17 mouse cellular contexts compared by ENCODE assay signal in genomic region chr6:65765752-65766397, GRCm38 (mm10). TPM values are rescaled to one million over a fixed set of nuclear protein-coding genes. Genes with fewer than 3 reads are reported as not detected.
DNase-seq lines count a peak whose midpoint lies in the region; ATAC-seq and TF ChIP-seq lines count a peak whose summit lies in the region.
"Had no signal": no experiment of that assay in that cellular context is flagged by ENCODE, and none has a peak within 500 bp of the region (broad histone marks: within the 10 kb centered on the region; RNA-seq: fewer than 3 reads in every experiment).

No protein-coding gene starts in this region.

- H3K27ac ChIP-seq in midbrain, embryonic 11.5 days (ENCODE audit: low read depth, low read length): no peak overlapping the region
- no peak overlapping the region for H3K27ac ChIP-seq in midbrain, embryonic 16.5 days (ENCODE audit: low read length)
- peak overlapping the region; percentile 26; the same call in 1 of the 2 replicates for H3K27ac ChIP-seq in ES-Bruce4 (ENCODE audit: insufficient read depth, low read length)
- H3K27ac ChIP-seq: gastrocnemius, adult 2 months; limb, embryonic 13.5 days; liver, embryonic 14.5 days; stomach, embryonic 15.5 days had no signal

- no peak for TF ChIP-seq EP300 in ES-Bruce4 (IDR thresholded peaks at IDR 0.05; ENCODE audit: insufficient read depth, low read depth, low read length)

- no peaks in the 10 kb centered on the region for H3K9me3 ChIP-seq in midbrain, embryonic 11.5 days (ENCODE audit: control insufficient read depth, low read length)
- no peaks in the 10 kb centered on the region for H3K9me3 ChIP-seq in midbrain, embryonic 16.5 days (replicated peaks; ENCODE audit: control insufficient read depth, low read length, poor library complexity, severe bottlenecking)
- H3K9me3 ChIP-seq in ES-Bruce4 (replicated peaks; ENCODE audit: control insufficient read depth, insufficient read depth, low read length, poor library complexity, severe bottlenecking): no peaks in the 10 kb centered on the region; the same call in 1 of the 2 replicates
- H3K9me3 ChIP-seq: heart, embryonic 12.5 days; limb, embryonic 13.5 days; stomach, embryonic 15.5 days had no signal

- H3K4me2 ChIP-seq in midbrain, embryonic 11.5 days: no peak overlapping the region
- no peak overlapping the region for H3K4me2 ChIP-seq in midbrain, embryonic 16.5 days (ENCODE audit: low read length)

- DNase-seq in adrenal gland, adult 2 months: peak; percentile 58
- no peak for DNase-seq in adrenal gland, adult 18-20 months (ENCODE audit: low spot score in 2 of 2)
- peak; percentile 76 for DNase-seq in midbrain, embryonic 11.5 days (ENCODE audit: low spot score, missing footprints)
- DNase-seq in adrenal gland, postnatal 25 days: peak; percentile 5
- no peak for DNase-seq in cerebellum, adult 8-10 months
- DNase-seq in B cell, adult 2 months: no peak
- DNase-seq: gastrocnemius, adult 2 months; right cerebral cortex, adult 18-20 months had no signal

- no peak overlapping the region for H3K9ac ChIP-seq in midbrain, embryonic 11.5 days (ENCODE audit: low read length)
- H3K9ac ChIP-seq in midbrain, embryonic 16.5 days (ENCODE audit: low read depth, low read length): no peak overlapping the region
- H3K9ac ChIP-seq in ES-Bruce4 (ENCODE audit: low read depth, poor library complexity, severe bottlenecking): no peak overlapping the region
- H3K9ac ChIP-seq: forebrain, postnatal 0 days; heart, embryonic 12.5 days; limb, embryonic 13.5 days; liver, embryonic 14.5 days; stomach, embryonic 15.5 days had no signal

- WGBS in midbrain, embryonic 11.5 days: 78% methylated on average over 13 of the region's 13 CpGs
- 81% methylated on average over 13 of the region's 13 CpGs for WGBS in midbrain, embryonic 16.5 days

- H3K36me3 ChIP-seq in midbrain, embryonic 11.5 days (ENCODE audit: control insufficient read depth, insufficient read depth, low read length): no peaks in the 10 kb centered on the region
- no peaks in the 10 kb centered on the region for H3K36me3 ChIP-seq in midbrain, embryonic 16.5 days (ENCODE audit: control insufficient read depth, insufficient read depth, low read length)
- H3K36me3 ChIP-seq in ES-Bruce4 (ENCODE audit: control insufficient read depth, insufficient read depth, low read length, poor library complexity, severe bottlenecking): no peaks in the 10 kb centered on the region
- H3K36me3 ChIP-seq: heart, embryonic 12.5 days; limb, embryonic 13.5 days; stomach, embryonic 15.5 days had no signal

- no peak for ATAC-seq in midbrain, embryonic 11.5 days (ENCODE audit: low FRiP score)
- ATAC-seq in midbrain, embryonic 16.5 days: no peak
- ATAC-seq: Patski had no signal

- TF ChIP-seq POLR2A in ES-Bruce4 (IDR thresholded peaks at IDR 0.05; ENCODE audit: insufficient read depth, low read length): no peak

- TF ChIP-seq CTCF in ES-Bruce4 (IDR thresholded peaks at IDR 0.05; ENCODE audit: low read depth, low read length): no peak

- no peaks in the 10 kb centered on the region for H3K27me3 ChIP-seq in midbrain, embryonic 11.5 days (ENCODE audit: control insufficient read depth, insufficient read depth, low read length)
- no peaks in the 10 kb centered on the region for H3K27me3 ChIP-seq in midbrain, embryonic 16.5 days (ENCODE audit: control insufficient read depth, insufficient read depth, low read depth, low read length)
- H3K27me3 ChIP-seq in ES-Bruce4 (ENCODE audit: control insufficient read depth, insufficient read depth, low read length, poor library complexity, severe bottlenecking): no peaks in the 10 kb centered on the region
- H3K27me3 ChIP-seq: CH12.LX; heart, embryonic 12.5 days; limb, embryonic 13.5 days; stomach, embryonic 15.5 days had no signal

- H3K4me1 ChIP-seq in midbrain, embryonic 11.5 days (ENCODE audit: control insufficient read depth, insufficient read depth, low read length): no peaks in the 10 kb centered on the region
- no peaks in the 10 kb centered on the region for H3K4me1 ChIP-seq in midbrain, embryonic 16.5 days (ENCODE audit: control insufficient read depth, insufficient read depth, low read length)
- H3K4me1 ChIP-seq in ES-Bruce4 (ENCODE audit: control insufficient read depth, insufficient read depth, low read length): peaks cover 2% of the 10 kb centered on the region
- H3K4me1 ChIP-seq: stomach, embryonic 15.5 days had no signal

- H3K4me3 ChIP-seq in midbrain, embryonic 11.5 days (ENCODE audit: low read depth, low read length): no peak overlapping the region
- H3K4me3 ChIP-seq in midbrain, embryonic 16.5 days (ENCODE audit: low read depth, low read length): no peak overlapping the region
- peak overlapping the region; percentile 11; the same call in 1 of the 2 replicates for H3K4me3 ChIP-seq in ES-Bruce4 (ENCODE audit: low read depth, low read length)
- H3K4me3 ChIP-seq: heart, embryonic 12.5 days; limb, embryonic 13.5 days; stomach, embryonic 15.5 days had no signal

RNA-seq across cellular contexts. Expression of gene Prdm5, which starts 12.9 kb away (rescaled TPM):
- 10 to 100 TPM; 13.8 to 16.1 TPM for total RNA-seq in adrenal gland, adult 2 months (2021)
- polyA plus RNA-seq in adrenal gland, adult 2 months (2012; rRNA removed): 2.0 and 2.4 TPM in 2 replicates
- 10 to 100 TPM; 10.9 to 13.8 TPM for total RNA-seq in adrenal gland, adult 18-20 months (2021)
- polyA plus RNA-seq in midbrain, embryonic 11.5 days (2014; fragmentation: Nextera tagmentation; extraction: Ambion mirVana): 13.1 and 13.3 TPM in 2 replicates
- 3.7 and 4.3 TPM in 2 replicates for polyA plus RNA-seq in midbrain, embryonic 16.5 days (2015; fragmentation: Nextera tagmentation; extraction: Ambion mirVana)
- 33.2 and 33.5 TPM in 2 replicates for polyA plus RNA-seq in ES-Bruce4 (2011; ENCODE audit: insufficient read depth, insufficient read length, low read depth, missing spikeins)
- 19.9 and 22.7 TPM in 2 replicates for total RNA-seq in adrenal gland, postnatal 25 days (2021)
- total RNA-seq: CH12.LX had no signal

Comparison
In these comparisons a context has a peak if more than half of its experiments do, and no peak if none do; other contexts are left out.
1. DNase-seq: peak in adrenal gland, adult 2 months (single experiment), midbrain, embryonic 11.5 days (single experiment) and adrenal gland, postnatal 25 days (single experiment); none in adrenal gland, adult 18-20 months (0 of 2), cerebellum, adult 8-10 months (single experiment) and B cell, adult 2 months (0 of 2).